Mouse (Mus musculus): ENCODE data around the gene Prim2. TPM values are rescaled to one million over a fixed set of nuclear protein-coding genes. Genes with fewer than 3 reads are reported as not detected.

The Prim2 gene
- polyA plus RNA-seq, 1 experiment from 2014 or later: 46.8 TPM

- Histone ChIP-seq H3K9me3 (ENCODE audit: low read depth, low read length) (no peaks in the 10 kb centered on the region), H3K4me1 (ENCODE audit: insufficient read depth) (no peaks in the 10 kb centered on the region), H3K9ac (no peak overlapping the region), H3K4me2 (no peak overlapping the region), H3K36me3 (ENCODE audit: insufficient read depth) (peaks cover 43% of the 10 kb centered on the region), H3K27me3 (ENCODE audit: insufficient read depth, low read length) (no peaks in the 10 kb centered on the region), H3K27ac (ENCODE audit: low read depth) (no peak overlapping the region), H3K4me3 (ENCODE audit: low read depth, low read length) (no peak overlapping the region)
- TF ChIP-seq CTCF (IDR thresholded peaks at IDR 0.05; ENCODE audit: low read depth): no peak
- DNase-seq (no peak), ATAC-seq (ENCODE audit: insufficient read depth) (peak; percentile 49; the same call in 1 of the 2 replicates)
- WGBS: 70% methylated on average over 12 of the region's 12 CpGs
Measured at GRCm38 (mm10) chr1:33657574-33658149, 11.9 kb downstream of the Prim2 start.

DNA sequence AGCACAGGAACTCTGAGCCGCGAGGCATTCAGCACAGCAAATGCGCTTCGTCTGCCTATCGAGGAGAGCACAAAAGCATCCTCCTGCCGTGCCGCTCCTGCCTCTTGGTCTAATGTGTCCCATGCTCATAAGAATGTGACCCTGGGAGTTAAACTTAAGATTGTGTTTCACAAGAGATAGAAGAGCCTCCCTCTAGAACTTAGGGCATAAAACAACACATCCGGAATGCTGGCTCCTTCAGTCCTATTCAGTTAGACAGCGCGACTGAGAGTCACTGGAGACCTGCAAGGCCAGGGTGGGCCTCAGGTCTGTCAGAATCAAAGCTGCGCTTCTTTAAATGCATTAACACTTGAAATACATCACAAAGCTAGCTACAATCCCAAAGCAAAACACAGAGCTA is 18.7 kb downstream of the Prim2 start:
- TF ChIP-seq CTCF (IDR thresholded peaks at IDR 0.05; ENCODE audit: low read depth): no peak

GRCm38 (mm10) chr1:33649534-33650108 is 20.0 kb downstream of the Prim2 start:
- H3K27me3 ChIP-seq (ENCODE audit: insufficient read depth, low read length): no peaks in the 10 kb centered on the region
- no peaks in the 10 kb centered on the region for H3K4me1 ChIP-seq (ENCODE audit: insufficient read depth)
- peaks cover 25% of the 10 kb centered on the region for H3K36me3 ChIP-seq (ENCODE audit: insufficient read depth)
- TF ChIP-seq CTCF (IDR thresholded peaks at IDR 0.05; ENCODE audit: low read depth): no peak
- 93% methylated on average over 9 of the region's 9 CpGs for WGBS
- H3K4me2 ChIP-seq: no peak overlapping the region
- no peak overlapping the region for H3K27ac ChIP-seq (ENCODE audit: low read depth)
- ATAC-seq (ENCODE audit: insufficient read depth): no peak
- no peak for DNase-seq
- H3K9ac ChIP-seq: no peak overlapping the region
- H3K4me3 ChIP-seq (ENCODE audit: low read depth, low read length): no peak overlapping the region
- H3K9me3 ChIP-seq (ENCODE audit: low read depth, low read length): no peaks in the 10 kb centered on the region

More for the DNA sequence above, 18.7 kb downstream of the Prim2 start:
- Histone ChIP-seq H3K27ac (ENCODE audit: low read depth) (no peak overlapping the region), H3K9me3 (ENCODE audit: low read depth, low read length) (no peaks in the 10 kb centered on the region), H3K4me1 (ENCODE audit: insufficient read depth) (no peaks in the 10 kb centered on the region), H3K4me3 (ENCODE audit: low read depth, low read length) (no peak overlapping the region), H3K27me3 (ENCODE audit: insufficient read depth, low read length) (no peaks in the 10 kb centered on the region), H3K9ac (no peak overlapping the region), H3K36me3 (ENCODE audit: insufficient read depth) (peaks cover 21% of the 10 kb centered on the region), H3K4me2 (no peak overlapping the region)
- WGBS: 89% methylated on average over 11 of the region's 11 CpGs
- ATAC-seq (ENCODE audit: insufficient read depth): no peak
- DNase-seq: no peak

- H3K9ac ChIP-seq: no peak overlapping the region
- H3K9me3 ChIP-seq (ENCODE audit: low read depth, low read length): no peaks in the 10 kb centered on the region
- ATAC-seq (ENCODE audit: insufficient read depth): no peak
- WGBS: 83% methylated on average over 4 of the region's 4 CpGs
- H3K36me3 ChIP-seq (ENCODE audit: insufficient read depth): peaks cover 30% of the 10 kb centered on the region
- H3K27ac ChIP-seq (ENCODE audit: low read depth): no peak overlapping the region
- H3K4me1 ChIP-seq (ENCODE audit: insufficient read depth): no peaks in the 10 kb centered on the region
- H3K4me2 ChIP-seq: no peak overlapping the region
- DNase-seq: no peak
- no peak overlapping the region for H3K4me3 ChIP-seq (ENCODE audit: low read depth, low read length)
- no peaks in the 10 kb centered on the region for H3K27me3 ChIP-seq (ENCODE audit: insufficient read depth, low read length)
- TF ChIP-seq CTCF (IDR thresholded peaks at IDR 0.05; ENCODE audit: low read depth): no peak
Measured at GRCm38 (mm10) chr1:33649021-33649420, 20.6 kb downstream of the Prim2 start.

GRCm38 (mm10) chr1:33647661-33648060 is 21.9 kb downstream of the Prim2 start:
- no peak overlapping the region for H3K4me3 ChIP-seq (ENCODE audit: low read depth, low read length)
- H3K4me1 ChIP-seq (ENCODE audit: insufficient read depth): no peaks in the 10 kb centered on the region
- no peaks in the 10 kb centered on the region for H3K9me3 ChIP-seq (ENCODE audit: low read depth, low read length)
- no peak for TF ChIP-seq CTCF (IDR thresholded peaks at IDR 0.05; ENCODE audit: low read depth)
- no peak overlapping the region for H3K9ac ChIP-seq
- 81% methylated on average over 4 of the region's 4 CpGs for WGBS
- DNase-seq (no peak), ATAC-seq (ENCODE audit: insufficient read depth) (no peak)
- H3K36me3 ChIP-seq (ENCODE audit: insufficient read depth): peaks cover 38% of the 10 kb centered on the region
- H3K4me2 ChIP-seq: no peak overlapping the region
- H3K27ac ChIP-seq (ENCODE audit: low read depth): no peak overlapping the region
- no peaks in the 10 kb centered on the region for H3K27me3 ChIP-seq (ENCODE audit: insufficient read depth, low read length)

- 0 out of 2 replicates have a peak, but pooled peaks have one; percentile 18 for TF ChIP-seq CTCF (IDR thresholded peaks at IDR 0.05; ENCODE audit: low read depth)
- Histone ChIP-seq H3K4me2 (no peak overlapping the region), H3K4me1 (ENCODE audit: insufficient read depth) (no peaks in the 10 kb centered on the region), H3K36me3 (ENCODE audit: insufficient read depth) (peaks cover 42% of the 10 kb centered on the region), H3K27ac (ENCODE audit: low read depth) (no peak overlapping the region), H3K27me3 (ENCODE audit: insufficient read depth, low read length) (no peaks in the 10 kb centered on the region), H3K9me3 (ENCODE audit: low read depth, low read length) (no peaks in the 10 kb centered on the region), H3K9ac (no peak overlapping the region), H3K4me3 (ENCODE audit: low read depth, low read length) (no peak overlapping the region)
- 85% methylated on average over 4 of the region's 4 CpGs for WGBS
- ATAC-seq (ENCODE audit: insufficient read depth): no peak
- peak; percentile 14 for DNase-seq
Measured at GRCm38 (mm10) chr1:33647173-33647572, 22.4 kb downstream of the Prim2 start.

DNA sequence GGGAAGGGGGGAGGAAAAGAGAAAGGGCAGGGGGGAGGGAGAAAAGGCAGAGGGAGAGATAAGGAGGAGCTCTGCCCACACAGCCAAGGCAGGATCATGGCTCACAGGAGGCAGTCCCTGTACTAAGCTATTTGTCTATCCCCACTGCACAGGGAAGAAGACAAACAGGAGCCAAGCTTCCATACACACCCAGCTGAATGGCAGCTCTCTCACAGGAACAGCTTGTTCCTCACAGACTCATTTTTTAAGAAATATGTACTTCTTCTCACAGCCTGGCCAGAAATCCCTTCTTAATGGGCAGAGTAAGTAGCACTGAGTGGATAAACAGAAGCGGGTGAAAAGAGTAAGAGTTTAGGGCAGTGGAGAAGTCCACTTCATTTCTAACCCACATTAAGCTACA is 23.9 kb downstream of the Prim2 start:
- Histone ChIP-seq H3K4me2 (no peak overlapping the region), H3K4me3 (ENCODE audit: low read depth, low read length) (no peak overlapping the region), H3K27ac (ENCODE audit: low read depth) (no peak overlapping the region), H3K27me3 (ENCODE audit: insufficient read depth, low read length) (no peaks in the 10 kb centered on the region), H3K36me3 (ENCODE audit: insufficient read depth) (peaks cover 40% of the 10 kb centered on the region), H3K4me1 (ENCODE audit: insufficient read depth) (no peaks in the 10 kb centered on the region), H3K9me3 (ENCODE audit: low read depth, low read length) (no peaks in the 10 kb centered on the region), H3K9ac (no peak overlapping the region)
- peak; percentile 57 for ATAC-seq (ENCODE audit: insufficient read depth)
- peak; percentile 17 for DNase-seq
- no peak for TF ChIP-seq CTCF (IDR thresholded peaks at IDR 0.05; ENCODE audit: low read depth)
- 47% methylated on average over 1 of the region's 1 CpGs for WGBS

Measured in lung, embryonic 14.5 days (tissue).